Mouse (Mus musculus): Measurements from ENCODE around the gene Vangl2. TPM values are rescaled to one million over a fixed set of nuclear protein-coding genes. Genes with fewer than 3 reads are reported as not detected.
A peak's percentile ranks its signal among the peaks of the same experiment; 100 is the strongest.

Vangl2 gene
- polyA plus RNA-seq, 1 experiment from 2014 or later: 10.1 TPM

DNA sequence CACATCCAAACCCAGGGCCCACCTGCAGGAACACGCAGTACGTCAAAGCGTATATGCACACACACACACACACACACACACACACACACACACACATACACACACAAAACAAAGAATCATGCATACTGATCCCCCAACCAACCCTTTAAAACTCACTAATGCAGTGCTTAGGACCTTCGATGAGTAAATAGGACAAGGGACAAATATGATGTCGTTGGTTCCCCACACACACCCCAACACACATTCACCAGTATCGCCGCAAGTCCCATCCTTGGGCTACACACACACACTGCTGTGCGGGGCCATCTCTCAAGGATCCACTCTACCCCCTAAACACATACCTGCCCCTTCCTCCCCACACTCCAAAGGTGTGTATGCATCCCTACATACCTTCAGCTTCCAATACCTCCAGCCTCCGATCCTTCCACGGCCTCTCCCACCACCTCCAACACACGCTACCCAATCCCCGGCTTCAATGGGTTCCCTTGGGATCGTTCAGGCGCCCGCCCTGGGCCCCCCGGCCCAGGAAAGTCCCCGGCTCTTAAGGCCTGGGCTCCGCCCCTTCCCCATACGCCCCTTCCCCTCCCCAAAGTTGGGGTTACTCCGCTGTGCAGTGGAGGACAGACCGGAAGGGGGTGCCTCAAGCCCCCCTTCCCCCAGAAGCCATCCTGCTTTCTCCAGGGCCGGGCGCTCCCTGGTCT, 1.9 kb downstream of the Vangl2 start:
- peak overlapping the region; percentile 77 for H3K4me2 ChIP-seq (replicated peaks)
- peak overlapping the region; percentile 90 for H3K27ac ChIP-seq
- H3K9ac ChIP-seq: peak overlapping the region; percentile 91
- H3K36me3 ChIP-seq: no peaks in the 10 kb centered on the region
- no peaks in the 10 kb centered on the region for H3K27me3 ChIP-seq (replicated peaks)
- peak; percentile 55 for ATAC-seq
- peak overlapping the region; percentile 84 for H3K4me3 ChIP-seq (replicated peaks)
- WGBS: 3% methylated on average over 23 of the region's 23 CpGs
- peaks cover 17% of the 10 kb centered on the region for H3K4me1 ChIP-seq (replicated peaks)
- no peaks in the 10 kb centered on the region for H3K9me3 ChIP-seq

DNA sequence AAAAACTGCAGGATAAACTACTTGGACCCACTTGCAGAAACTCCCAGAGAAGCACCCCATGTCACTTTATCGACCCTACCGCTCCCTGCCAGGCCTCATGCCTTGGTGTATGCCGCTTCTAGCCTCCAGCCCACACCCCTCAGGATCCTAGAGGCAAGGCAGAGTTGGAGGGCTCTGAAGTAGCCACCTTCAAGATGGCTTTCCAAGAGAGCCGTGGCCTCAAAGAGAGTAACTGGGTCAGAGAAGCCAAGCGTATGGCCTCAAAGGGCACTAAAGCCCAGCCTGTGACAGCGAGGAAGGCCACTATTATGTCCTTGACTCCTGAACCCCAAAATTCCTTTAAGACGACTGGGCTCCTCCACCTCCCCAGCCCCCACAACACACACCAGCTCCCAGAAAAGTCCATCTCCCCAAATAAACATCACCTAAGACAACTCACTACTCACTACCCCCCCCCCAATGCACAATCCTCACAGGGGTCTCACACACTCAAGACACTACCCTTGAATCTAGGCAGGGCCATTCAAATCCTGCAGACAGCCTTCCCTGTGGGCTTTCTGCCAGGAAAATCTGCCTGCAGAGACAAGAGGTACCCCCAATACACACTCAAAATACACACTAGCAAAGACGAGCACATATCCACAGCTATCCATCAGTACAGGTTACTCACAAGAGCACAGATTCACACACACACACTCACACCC, 2.9 kb downstream of the Vangl2 start:
- no peak for ATAC-seq
- no peak overlapping the region for H3K27ac ChIP-seq
- H3K4me1 ChIP-seq (replicated peaks): peaks cover 17% of the 10 kb centered on the region
- no peaks in the 10 kb centered on the region for H3K9me3 ChIP-seq
- 49% methylated on average over 8 of the region's 8 CpGs for WGBS
- peak overlapping the region; percentile 84 for H3K4me3 ChIP-seq (replicated peaks)
- no peaks in the 10 kb centered on the region for H3K27me3 ChIP-seq (replicated peaks)
- 0 out of 2 replicates have a peak overlapping the region, but pooled peaks have one; percentile 91 for H3K9ac ChIP-seq
- H3K4me2 ChIP-seq (replicated peaks): peak overlapping the region; percentile 77
- no peaks in the 10 kb centered on the region for H3K36me3 ChIP-seq

DNA sequence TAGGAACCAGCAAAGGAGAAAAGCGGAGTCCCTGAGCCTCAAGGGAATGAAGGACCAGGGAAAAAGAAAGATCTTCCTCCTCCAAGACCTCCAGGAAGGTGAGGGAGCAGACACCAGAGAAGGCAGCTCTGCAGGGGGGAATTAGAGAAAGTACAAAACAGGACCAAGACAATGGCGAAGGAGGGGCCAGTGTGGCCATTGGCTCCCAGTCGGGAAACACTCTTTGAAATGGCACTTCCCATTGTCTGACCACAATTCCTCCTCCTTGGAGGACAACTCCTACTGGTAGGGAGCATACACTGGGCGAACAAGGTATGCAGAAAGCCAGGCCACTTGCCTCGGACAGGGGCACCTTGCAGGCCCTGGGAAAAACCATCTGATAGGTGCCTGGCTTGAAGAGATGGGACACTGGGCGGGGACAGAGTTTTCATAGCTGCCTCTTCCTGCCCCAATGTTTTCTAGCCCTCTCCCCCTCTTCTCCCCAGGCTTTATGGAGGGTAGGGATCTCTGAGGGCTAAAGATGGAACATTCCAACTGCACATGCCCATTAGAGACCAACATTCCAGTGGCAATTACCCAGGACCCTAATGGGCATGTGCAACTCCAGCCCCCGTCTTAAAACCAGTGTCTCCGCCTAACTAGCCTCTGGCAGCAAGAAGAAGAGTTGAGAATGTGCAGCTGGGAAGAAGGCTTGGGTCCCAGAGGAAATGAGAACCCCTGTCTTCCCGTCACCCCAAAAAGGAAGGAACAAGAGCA, 3.9 kb downstream of the Vangl2 start:
- no peaks in the 10 kb centered on the region for H3K27me3 ChIP-seq (replicated peaks)
- peaks cover 23% of the 10 kb centered on the region for H3K4me1 ChIP-seq (replicated peaks)
- WGBS: 63% methylated on average over 9 of the region's 9 CpGs
- H3K36me3 ChIP-seq: no peaks in the 10 kb centered on the region
- no peak for ATAC-seq
- H3K9me3 ChIP-seq: no peaks in the 10 kb centered on the region
- H3K4me3 ChIP-seq (replicated peaks): no peak overlapping the region
- H3K27ac ChIP-seq: no peak overlapping the region
- H3K9ac ChIP-seq: no peak overlapping the region
- peak overlapping the region; percentile 77; the same call in 1 of the 2 replicates for H3K4me2 ChIP-seq (replicated peaks)

DNA sequence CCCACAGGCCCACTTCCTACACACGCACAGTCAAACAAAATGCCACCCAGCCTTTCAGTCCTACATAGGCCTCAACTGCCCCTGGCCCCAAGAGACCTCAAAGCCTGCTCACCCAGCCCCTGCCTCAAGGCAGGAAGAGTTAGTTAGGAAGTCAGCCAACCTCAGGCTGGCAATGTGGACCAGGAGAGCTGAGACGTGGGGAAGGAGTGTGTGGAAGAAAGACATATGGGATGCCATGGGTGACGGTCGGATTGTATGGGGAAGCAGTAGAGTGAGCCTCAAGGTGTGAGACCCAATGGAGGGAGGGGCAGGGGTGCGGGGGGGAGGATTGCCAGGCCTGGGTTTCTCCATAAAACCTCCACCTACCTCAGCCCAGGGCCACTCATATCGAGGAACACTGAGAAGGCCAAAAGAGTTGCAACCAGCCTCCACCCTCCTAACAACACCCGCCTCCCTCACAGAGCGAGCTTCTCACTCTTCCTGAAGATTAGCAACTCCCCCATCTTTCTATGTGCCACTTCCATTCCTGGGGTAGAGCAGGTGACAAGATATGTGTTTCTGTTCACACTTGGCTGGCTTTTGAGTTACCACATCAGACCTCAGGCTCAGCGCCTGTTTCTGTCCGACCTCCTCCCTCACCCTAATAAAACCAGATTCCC, 8.3 kb downstream of the Vangl2 start:
- 70% methylated on average over 10 of the region's 10 CpGs for WGBS
- Histone ChIP-seq H3K4me3 (replicated peaks) (no peak overlapping the region), H3K36me3 (no peaks in the 10 kb centered on the region), H3K4me2 (replicated peaks) (no peak overlapping the region), H3K27ac (no peak overlapping the region), H3K4me1 (replicated peaks) (peaks cover 33% of the 10 kb centered on the region), H3K9ac (no peak overlapping the region), H3K9me3 (no peaks in the 10 kb centered on the region), H3K27me3 (replicated peaks) (no peaks in the 10 kb centered on the region)
- ATAC-seq: no peak

DNA sequence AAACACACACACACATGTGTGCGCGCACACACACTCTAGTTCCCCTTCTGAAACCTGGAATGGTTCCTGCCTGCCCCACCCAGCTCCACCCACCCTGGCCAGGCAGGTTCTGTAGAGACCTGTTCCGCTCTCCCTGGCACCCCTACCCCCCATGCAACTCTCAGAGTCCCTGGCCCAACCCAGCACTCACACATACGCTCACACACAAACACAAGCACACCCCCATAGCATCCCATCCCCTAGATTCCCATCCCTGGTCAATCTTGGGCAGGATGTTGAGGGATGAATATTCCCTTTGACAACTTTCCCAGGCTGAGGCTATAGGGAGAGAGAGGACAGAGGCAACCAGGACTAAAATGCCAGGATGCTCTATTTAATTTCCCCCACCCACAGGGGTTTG, 8.9 kb downstream of the Vangl2 start:
- no peaks in the 10 kb centered on the region for H3K27me3 ChIP-seq (replicated peaks)
- peaks cover 32% of the 10 kb centered on the region for H3K4me1 ChIP-seq (replicated peaks)
- ATAC-seq: peak; percentile 67
- H3K9ac ChIP-seq: no peak overlapping the region
- no peak overlapping the region for H3K27ac ChIP-seq
- H3K36me3 ChIP-seq: no peaks in the 10 kb centered on the region
- 85% methylated on average over 4 of the region's 4 CpGs for WGBS
- no peak overlapping the region for H3K4me2 ChIP-seq (replicated peaks)
- no peaks in the 10 kb centered on the region for H3K9me3 ChIP-seq
- no peak overlapping the region for H3K4me3 ChIP-seq (replicated peaks)

DNA sequence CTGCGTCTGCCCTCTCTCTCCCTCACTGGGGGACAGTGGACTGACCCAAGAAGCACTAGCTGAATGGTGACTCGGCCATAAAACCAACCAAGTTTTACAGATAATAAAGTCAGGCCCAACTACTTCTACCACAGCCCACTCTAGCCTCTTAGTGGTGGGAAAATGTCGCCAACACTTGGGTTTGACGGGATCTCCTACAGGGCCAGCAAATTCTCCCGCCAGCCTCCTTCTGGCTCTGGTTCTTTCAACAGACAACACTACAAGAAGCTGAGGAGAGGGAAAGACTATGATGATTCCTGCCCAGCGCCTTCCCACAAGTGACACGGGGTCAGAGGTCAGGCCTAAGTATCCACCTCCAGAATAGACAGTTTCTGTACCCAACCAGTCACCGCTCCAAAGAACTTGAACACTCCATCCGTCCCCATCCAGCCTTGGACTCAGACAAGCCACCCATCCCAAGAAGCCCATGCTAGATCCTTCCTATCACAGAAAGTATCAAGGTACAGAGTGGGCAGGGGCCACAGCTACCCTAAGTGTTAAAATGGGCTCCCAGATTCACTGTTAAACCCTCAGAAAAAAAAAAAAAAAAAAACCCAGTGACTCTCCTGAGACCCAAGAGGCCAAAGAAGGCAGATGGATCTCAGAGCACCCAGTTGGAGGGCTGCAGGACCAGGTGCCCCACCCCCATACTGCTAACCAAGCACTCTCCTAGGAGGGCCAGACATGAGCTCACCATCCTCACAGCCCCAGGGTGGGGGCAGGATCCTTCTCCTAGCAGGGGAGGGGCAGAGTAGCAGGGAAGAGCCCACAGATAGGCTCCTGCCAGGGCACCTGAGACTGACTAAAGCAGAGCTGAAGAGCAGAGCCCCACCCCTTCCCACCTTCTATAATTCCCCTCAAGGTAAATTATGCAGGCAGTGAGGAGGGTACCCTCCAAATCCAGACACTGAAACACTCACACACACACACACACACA, 9.6 kb downstream of the Vangl2 start:
- no peaks in the 10 kb centered on the region for H3K36me3 ChIP-seq
- no peak overlapping the region for H3K27ac ChIP-seq
- no peak overlapping the region for H3K4me3 ChIP-seq (replicated peaks)
- no peak overlapping the region for H3K4me2 ChIP-seq (replicated peaks)
- H3K4me1 ChIP-seq (replicated peaks): peaks cover 32% of the 10 kb centered on the region
- H3K27me3 ChIP-seq (replicated peaks): no peaks in the 10 kb centered on the region
- H3K9me3 ChIP-seq: no peaks in the 10 kb centered on the region
- ATAC-seq: peak; percentile 62
- H3K9ac ChIP-seq: no peak overlapping the region
- WGBS: 85% methylated on average over 9 of the region's 9 CpGs

DNA sequence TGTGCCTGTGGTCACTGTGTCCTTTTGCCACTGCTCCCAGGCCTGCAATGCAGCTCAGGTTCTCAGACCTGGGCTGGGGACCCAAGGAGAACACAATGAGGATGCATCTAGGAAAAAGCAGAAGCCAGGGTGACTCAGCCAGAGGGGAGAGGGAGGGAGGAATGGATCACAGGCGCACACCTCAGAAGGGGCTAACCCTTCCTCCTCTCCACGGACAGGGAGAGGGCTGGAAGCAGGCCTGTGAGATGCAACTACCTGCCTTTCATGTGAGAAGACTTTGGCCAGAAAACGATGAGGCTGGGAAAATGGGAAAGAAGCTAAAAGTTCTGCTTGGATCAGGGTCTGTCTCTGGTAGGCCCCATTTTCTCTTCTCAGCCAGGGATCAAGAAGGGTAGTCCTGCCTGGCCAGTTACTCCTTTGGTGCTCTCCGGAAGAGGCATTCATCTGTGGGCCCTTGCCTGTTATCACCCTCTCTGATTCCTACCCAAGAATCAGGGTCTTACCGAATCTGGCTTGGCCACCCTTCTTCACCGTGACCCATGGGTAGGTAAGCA, 10.7 kb downstream of the Vangl2 start:
- Histone ChIP-seq H3K27me3 (replicated peaks) (no peaks in the 10 kb centered on the region), H3K4me3 (replicated peaks) (no peak overlapping the region), H3K4me1 (replicated peaks) (peaks cover 32% of the 10 kb centered on the region), H3K9me3 (no peaks in the 10 kb centered on the region), H3K36me3 (peaks cover 3% of the 10 kb centered on the region; the same call in 1 of the 2 replicates), H3K9ac (no peak overlapping the region), H3K27ac (no peak overlapping the region), H3K4me2 (replicated peaks) (no peak overlapping the region)
- ATAC-seq: no peak
- 76% methylated on average over 6 of the region's 6 CpGs for WGBS

DNA sequence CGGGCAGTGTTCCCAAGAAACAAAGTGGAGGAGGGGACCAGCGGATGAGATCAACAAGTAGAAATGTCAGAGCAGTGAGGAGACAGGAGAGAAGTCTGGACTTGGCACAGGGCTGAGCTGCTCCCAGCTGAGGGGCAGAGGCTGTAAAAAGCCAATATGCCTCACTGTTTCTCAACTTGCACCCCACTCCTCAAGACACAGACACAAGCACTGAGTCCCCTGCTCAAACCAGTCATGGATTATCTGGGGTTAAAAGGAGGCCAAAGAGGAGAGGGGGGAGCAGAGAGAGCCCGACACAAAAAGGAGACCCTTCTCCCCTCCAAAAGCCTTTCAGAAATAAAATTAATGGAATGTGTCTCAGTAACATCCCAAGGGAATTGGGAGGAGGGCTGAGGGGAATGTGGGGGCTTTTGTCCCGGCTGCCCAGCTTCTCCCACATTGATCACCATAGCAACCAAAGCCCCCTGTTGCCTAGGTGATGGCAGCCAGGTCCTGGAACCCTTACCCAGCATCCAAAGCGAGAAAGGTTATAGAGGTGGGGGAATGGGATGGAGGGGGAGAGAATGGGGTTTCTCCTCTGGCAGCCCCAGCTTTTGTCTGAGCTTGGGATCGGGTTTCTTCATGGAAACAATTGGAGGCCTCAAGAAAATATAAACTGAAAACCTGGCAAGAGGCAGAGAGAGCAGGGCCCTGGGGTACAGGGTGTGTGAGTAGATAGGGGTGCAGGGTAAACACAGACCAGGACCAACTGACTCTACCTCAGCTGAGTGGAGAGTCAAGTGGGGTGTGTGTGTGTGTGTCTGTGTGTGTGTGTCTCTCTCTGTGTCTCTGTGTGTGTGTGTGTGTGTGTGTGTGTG, 11.4 kb downstream of the Vangl2 start:
- 43% methylated on average over 6 of the region's 6 CpGs for WGBS
- Histone ChIP-seq H3K27me3 (replicated peaks) (no peaks in the 10 kb centered on the region), H3K36me3 (peaks cover 3% of the 10 kb centered on the region; the same call in 1 of the 2 replicates), H3K9ac (no peak overlapping the region), H3K27ac (no peak overlapping the region), H3K9me3 (no peaks in the 10 kb centered on the region), H3K4me3 (replicated peaks) (no peak overlapping the region), H3K4me2 (replicated peaks) (no peak overlapping the region), H3K4me1 (replicated peaks) (peaks cover 32% of the 10 kb centered on the region)
- ATAC-seq: no peak

DNA sequence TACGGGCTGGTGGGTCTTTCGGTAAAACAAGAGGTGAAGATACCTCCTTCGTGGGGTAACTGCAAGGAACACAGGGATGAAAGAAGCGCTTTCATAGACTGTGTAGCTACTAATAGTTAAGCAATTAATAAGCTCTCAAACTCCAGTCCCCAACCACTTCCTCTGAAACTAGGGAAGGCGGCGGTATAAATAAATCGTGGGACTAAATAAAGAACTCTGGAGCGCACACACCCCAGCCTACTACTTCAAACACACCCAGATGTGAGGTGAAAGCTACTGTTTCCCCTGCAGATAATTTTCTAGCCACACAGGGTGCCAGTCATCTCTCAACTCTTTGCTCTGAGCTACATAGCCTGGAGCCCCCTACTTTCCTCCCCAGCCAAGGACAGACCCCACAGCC, 12.2 kb downstream of the Vangl2 start:
- Histone ChIP-seq H3K9ac (no peak overlapping the region), H3K9me3 (no peaks in the 10 kb centered on the region), H3K4me1 (replicated peaks) (peaks cover 32% of the 10 kb centered on the region), H3K27ac (no peak overlapping the region), H3K36me3 (peaks cover 3% of the 10 kb centered on the region; the same call in 1 of the 2 replicates), H3K4me3 (replicated peaks) (no peak overlapping the region), H3K4me2 (replicated peaks) (no peak overlapping the region), H3K27me3 (replicated peaks) (no peaks in the 10 kb centered on the region)
- WGBS: 65% methylated on average over 8 of the region's 8 CpGs
- no peak for ATAC-seq

DNA sequence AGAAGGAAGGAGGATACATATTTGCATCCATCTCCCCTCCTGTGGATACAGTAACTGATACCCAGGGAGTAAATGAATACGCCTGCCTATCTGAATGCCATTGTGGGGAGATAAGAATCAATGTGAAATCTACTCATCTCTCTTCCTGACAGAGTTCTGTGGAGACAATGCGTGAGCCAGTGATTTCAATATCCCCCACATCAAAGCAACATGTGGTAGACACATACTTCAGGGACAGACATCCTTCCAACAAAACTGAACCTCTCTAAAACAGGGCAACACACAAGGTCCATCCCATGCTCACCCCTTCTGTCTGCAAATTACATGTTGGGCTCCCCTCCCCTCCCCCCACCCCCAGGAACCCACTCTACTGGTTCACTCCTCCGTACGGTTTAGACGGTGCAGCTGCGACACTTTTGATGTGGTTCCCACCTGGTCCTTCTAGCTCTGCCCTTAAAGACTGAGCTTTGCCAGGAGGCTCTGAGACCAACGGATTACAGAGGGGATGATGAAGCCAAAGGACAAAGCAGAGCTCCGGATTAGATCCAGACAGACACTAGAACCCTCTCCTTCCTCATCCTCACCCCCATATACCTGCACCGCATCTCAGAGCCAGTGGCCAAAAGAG, 12.8 kb downstream of the Vangl2 start:
- no peak for ATAC-seq
- Histone ChIP-seq H3K9ac (no peak overlapping the region; the same call in 1 of the 2 replicates), H3K27ac (no peak overlapping the region), H3K27me3 (replicated peaks) (no peaks in the 10 kb centered on the region), H3K36me3 (peaks cover 3% of the 10 kb centered on the region; the same call in 1 of the 2 replicates), H3K9me3 (no peaks in the 10 kb centered on the region), H3K4me2 (replicated peaks) (no peak overlapping the region), H3K4me3 (replicated peaks) (no peak overlapping the region), H3K4me1 (replicated peaks) (peaks cover 32% of the 10 kb centered on the region)
- WGBS: 68% methylated on average over 9 of the region's 9 CpGs
